ENCODE assay signal across 23 mouse cellular contexts in genomic region chr10:28096007-28096406, GRCm38 (mm10). TPM values are rescaled to one million over a fixed set of nuclear protein-coding genes. Genes with fewer than 3 reads are reported as not detected.
A peak's percentile ranks its signal among the peaks of the same experiment; 100 is the strongest.
DNase-seq lines count a peak whose midpoint lies in the region; ATAC-seq and TF ChIP-seq lines count a peak whose summit lies in the region.
"Had no signal": no experiment of that assay in that cellular context is flagged by ENCODE, and none has a peak within 500 bp of the region (broad histone marks: within the 10 kb centered on the region; RNA-seq: fewer than 3 reads in every experiment).

No protein-coding gene starts in this region.

- no peak overlapping the region for H3K9ac ChIP-seq in liver, adult 2 months (ENCODE audit: low read depth, low read length)
- H3K9ac ChIP-seq in liver, embryonic 12.5 days: no peak overlapping the region
- no peak overlapping the region for H3K9ac ChIP-seq in intestine, postnatal 0 days (ENCODE audit: low read depth, low read length)
- no peak overlapping the region for H3K9ac ChIP-seq in kidney, embryonic 15.5 days
- no peak overlapping the region for H3K9ac ChIP-seq in liver, postnatal 0 days (replicated peaks)
- H3K9ac ChIP-seq: forebrain, postnatal 0 days; heart, embryonic 15.5 days; hindbrain, embryonic 14.5 days; limb, embryonic 15.5 days; lung, embryonic 15.5 days; midbrain, embryonic 13.5 days had no signal

- TF ChIP-seq EP300 in liver, postnatal 0 days (IDR thresholded peaks at IDR 0.05; ENCODE audit: low read depth): no peak

- peaks cover 18% of the 10 kb centered on the region; the same call in 1 of the 2 replicates for H3K79me2 ChIP-seq in liver, adult 2 months (ENCODE audit: control insufficient read depth, insufficient read depth, low read length)

- peaks cover 31% of the 10 kb centered on the region for H3K4me1 ChIP-seq in liver, adult 2 months (ENCODE audit: control insufficient read depth, insufficient read depth, low read length)
- no peaks in the 10 kb centered on the region for H3K4me1 ChIP-seq in liver, embryonic 12.5 days
- 0 out of 2 replicates have a peak, but pooled peaks cover 9% of the 10 kb centered on the region for H3K4me1 ChIP-seq in intestine, postnatal 0 days (replicated peaks; ENCODE audit: control insufficient read depth, insufficient read depth, low read length)
- H3K4me1 ChIP-seq in kidney, embryonic 15.5 days: peaks cover 7% of the 10 kb centered on the region; the same call in 1 of the 2 replicates
- peaks cover 9% of the 10 kb centered on the region; the same call in 1 of the 2 replicates for H3K4me1 ChIP-seq in liver, postnatal 0 days (ENCODE audit: insufficient read depth)
- H3K4me1 ChIP-seq: heart, embryonic 15.5 days; megakaryocyte, embryonic 14.5 days; midbrain, embryonic 13.5 days had no signal

- DNase-seq in liver, adult 2 months (ENCODE audit: extremely low read depth, low read depth, low spot score): peak; percentile 99
- DNase-seq in liver, postnatal 0 days: no peak
- DNase-seq in T-cell, adult 2 months (ENCODE audit: low spot score): no peak
- no peak for DNase-seq in urinary bladder, postnatal 25 days (ENCODE audit: low spot score)
- DNase-seq: adrenal gland, postnatal 10 days; cerebellum, adult 18-20 months; cerebellum, postnatal 14 days; forebrain, postnatal 0 days; gastrocnemius, postnatal 36 days; heart, postnatal 36 days; layer of hippocampus, adult 9-11 months; left cerebral cortex, postnatal 4 days; lung, postnatal 36 days had no signal

- TF ChIP-seq CTCF in liver, adult 2 months (IDR thresholded peaks at IDR 0.05; ENCODE audit: low read depth, low read length): no peak
- TF ChIP-seq CTCF in intestine, postnatal 0 days (IDR thresholded peaks at IDR 0.05; ENCODE audit: low read depth): no peak
- TF ChIP-seq CTCF in liver, postnatal 0 days (IDR thresholded peaks at IDR 0.05; ENCODE audit: low read depth): no peak

- no peaks in the 10 kb centered on the region for H3K27me3 ChIP-seq in liver, adult 2 months (ENCODE audit: control insufficient read depth, insufficient read depth, low read length)
- H3K27me3 ChIP-seq in liver, embryonic 12.5 days (replicated peaks): no peaks in the 10 kb centered on the region
- no peaks in the 10 kb centered on the region for H3K27me3 ChIP-seq in intestine, postnatal 0 days (replicated peaks; ENCODE audit: control insufficient read depth, insufficient read depth, low read length)
- no peaks in the 10 kb centered on the region for H3K27me3 ChIP-seq in kidney, embryonic 15.5 days
- H3K27me3 ChIP-seq in liver, postnatal 0 days (ENCODE audit: insufficient read depth, low read length): no peaks in the 10 kb centered on the region
- H3K27me3 ChIP-seq: heart, embryonic 15.5 days; limb, embryonic 15.5 days; lung, embryonic 15.5 days; megakaryocyte, embryonic 14.5 days; midbrain, embryonic 13.5 days had no signal

- no peaks in the 10 kb centered on the region for H3K9me3 ChIP-seq in liver, embryonic 12.5 days (replicated peaks)
- H3K9me3 ChIP-seq in intestine, postnatal 0 days (ENCODE audit: control insufficient read depth): no peaks in the 10 kb centered on the region
- no peaks in the 10 kb centered on the region for H3K9me3 ChIP-seq in kidney, embryonic 15.5 days (replicated peaks)
- H3K9me3 ChIP-seq in liver, postnatal 0 days (ENCODE audit: low read length): no peaks in the 10 kb centered on the region
- H3K9me3 ChIP-seq: forebrain, embryonic 10.5 days; heart, embryonic 15.5 days; limb, embryonic 15.5 days; lung, embryonic 15.5 days; megakaryocyte, embryonic 14.5 days; midbrain, embryonic 13.5 days had no signal

- no peak overlapping the region for H3K4me3 ChIP-seq in liver, adult 2 months (ENCODE audit: insufficient read depth, low read depth, low read length)
- H3K4me3 ChIP-seq in liver, embryonic 12.5 days: no peak overlapping the region
- H3K4me3 ChIP-seq in intestine, postnatal 0 days (ENCODE audit: low read depth, low read length): no peak overlapping the region
- H3K4me3 ChIP-seq in kidney, embryonic 15.5 days (replicated peaks): no peak overlapping the region
- H3K4me3 ChIP-seq in liver, postnatal 0 days (ENCODE audit: low read depth, low read length): no peak overlapping the region
- H3K4me3 ChIP-seq: forebrain, embryonic 10.5 days; heart, embryonic 15.5 days; limb, embryonic 15.5 days; lung, embryonic 15.5 days; megakaryocyte, embryonic 14.5 days; midbrain, embryonic 13.5 days had no signal

- peak overlapping the region; percentile 60; the same call in 1 of the 2 replicates for H3K27ac ChIP-seq in liver, adult 2 months (replicated peaks; ENCODE audit: insufficient read depth, low read depth, low read length)
- no peak overlapping the region for H3K27ac ChIP-seq in liver, embryonic 12.5 days
- no peak overlapping the region for H3K27ac ChIP-seq in intestine, postnatal 0 days (ENCODE audit: low read depth, low read length)
- H3K27ac ChIP-seq in kidney, embryonic 15.5 days: no peak overlapping the region
- 0 out of 2 replicates have a peak overlapping the region, but pooled peaks have one; percentile 12 for H3K27ac ChIP-seq in liver, postnatal 0 days (ENCODE audit: low read depth)
- H3K27ac ChIP-seq: forebrain, embryonic 10.5 days; heart, embryonic 15.5 days; hindbrain, embryonic 14.5 days; limb, embryonic 15.5 days; lung, embryonic 15.5 days; midbrain, embryonic 13.5 days had no signal

- H3K4me2 ChIP-seq in liver, embryonic 12.5 days: no peak overlapping the region
- H3K4me2 ChIP-seq in intestine, postnatal 0 days (replicated peaks; ENCODE audit: low read depth): no peak overlapping the region
- H3K4me2 ChIP-seq in kidney, embryonic 15.5 days: no peak overlapping the region
- H3K4me2 ChIP-seq in liver, postnatal 0 days (ENCODE audit: low read depth, low read length): no peak overlapping the region
- H3K4me2 ChIP-seq: heart, embryonic 15.5 days; hindbrain, embryonic 14.5 days; limb, embryonic 15.5 days; lung, embryonic 15.5 days; midbrain, embryonic 13.5 days had no signal

- no peak for TF ChIP-seq POLR2A in liver, adult 2 months (IDR thresholded peaks at IDR 0.05; ENCODE audit: extremely low read depth, insufficient read depth, low read length)

- H3K36me3 ChIP-seq in liver, adult 2 months (ENCODE audit: control insufficient read depth, insufficient read depth, low read length): no peaks in the 10 kb centered on the region
- no peaks in the 10 kb centered on the region for H3K36me3 ChIP-seq in liver, embryonic 12.5 days
- H3K36me3 ChIP-seq in intestine, postnatal 0 days (ENCODE audit: control insufficient read depth, insufficient read depth): no peaks in the 10 kb centered on the region
- H3K36me3 ChIP-seq in kidney, embryonic 15.5 days: no peaks in the 10 kb centered on the region
- H3K36me3 ChIP-seq in liver, postnatal 0 days (replicated peaks; ENCODE audit: insufficient read depth, low read length): no peaks in the 10 kb centered on the region
- H3K36me3 ChIP-seq: forebrain, embryonic 10.5 days; heart, embryonic 15.5 days; limb, embryonic 15.5 days; lung, embryonic 15.5 days; midbrain, embryonic 13.5 days had no signal

- no peak for ATAC-seq in liver, embryonic 12.5 days
- peak; percentile 86 for ATAC-seq in intestine, postnatal 0 days
- peak; percentile 82 for ATAC-seq in kidney, embryonic 15.5 days (replicated peaks; ENCODE audit: low FRiP score)
- peak; percentile 86 for ATAC-seq in liver, postnatal 0 days
- ATAC-seq: forebrain, postnatal 0 days; midbrain, embryonic 13.5 days had no signal

RNA-seq across cellular contexts. Expression of gene Ptprk, which starts 21.4 kb away (rescaled TPM):
- 47.5 and 62.8 TPM in 2 replicates for total RNA-seq in liver, adult 2 months (2014; rRNA removed)
- polyA plus RNA-seq in liver, adult 2 months (2012; rRNA removed): 20.5 and 23.2 TPM in 2 replicates
- 7.1 and 7.9 TPM in 2 replicates for polyA plus RNA-seq in liver, embryonic 12.5 days (2016; fragmentation: Nextera tagmentation; extraction: Ambion mirVana)
- polyA plus RNA-seq in intestine, postnatal 0 days (2015; fragmentation: Nextera tagmentation; extraction: Ambion mirVana): 29.5 and 30.2 TPM in 2 replicates
- 37.7 and 37.8 TPM in 2 replicates for polyA plus RNA-seq in kidney, embryonic 15.5 days (2015; fragmentation: Nextera tagmentation; extraction: Ambion mirVana)
- polyA plus RNA-seq in liver, postnatal 0 days (2015; fragmentation: Nextera tagmentation; extraction: Ambion mirVana): 9.1 and 11.1 TPM in 2 replicates

Comparison
In these comparisons a context has a peak if more than half of its experiments do, and no peak if none do; other contexts are left out.
1. H3K27ac ChIP-seq: peak in liver, adult 2 months (single experiment) and liver, postnatal 0 days (single experiment); none in liver, embryonic 12.5 days (single experiment), intestine, postnatal 0 days (single experiment) and kidney, embryonic 15.5 days (single experiment).